Mouse (Mus musculus) kidney, adult 2 months (tissue): Measurements from ENCODE around the gene Tsc22d2.

Experiments
- CTCF ChIP-seq: fragments of 200-500 bp; conservative IDR thresholded peaks from 2 replicates; pipeline ENCODE4 v1.5.1; 2011; ENCODE audit warnings: low read depth, mild to moderate bottlenecking, control low read depth, low read length, moderate library complexity, mixed read lengths; ENCODE audit not compliant: insufficient read depth, insufficient read length
- POLR2A ChIP-seq: fragments of 200-500 bp; IDR thresholded peaks from one replicate; pipeline ENCODE4 v1.6.1; 2011; ENCODE audit warnings: low read depth, low read length, control low read depth

GRCm38 (mm10) chr3:58448230-58448629 lies 33.7 kb downstream of the Tsc22d2 start:
- peak; percentile 44 for TF ChIP-seq CTCF
- no peak for TF ChIP-seq POLR2A
